Mouse (Mus musculus) spleen, adult 2 months (tissue): ENCODE data around the gene Fstl1. TPM values are rescaled to one million over a fixed set of nuclear protein-coding genes. Genes with fewer than 3 reads are reported as not detected.

ENCODE experiments used
- DNase-seq, 2 experiments: peaks; one replicate each; pipeline versions ENCODE4 v3.0.0 to v3.0.0-alpha.2; 2012 to 2021; ENCODE audit warnings: low spot score in 2 of 2, low read depth in 1 of 2
- H3K27ac ChIP-seq: fragments of 200-500 bp; 2 replicates; pipeline ENCODE4 v1.5.1; 2012; ENCODE audit warnings: low read length, inconsistent platforms; ENCODE audit not compliant: insufficient read depth
- H3K27me3 ChIP-seq: fragments of 200-500 bp; 2 replicates; pipeline ENCODE4 v1.6.1; 2012; ENCODE audit warnings: mild to moderate bottlenecking, moderate library complexity, low read length, inconsistent platforms; ENCODE audit not compliant: control insufficient read depth, insufficient read depth
- H3K36me3 ChIP-seq: fragments of 200-500 bp; 2 replicates; pipeline ENCODE4 v1.6.1; 2012; ENCODE audit warnings: mild to moderate bottlenecking, low read length, inconsistent platforms; ENCODE audit not compliant: control insufficient read depth, insufficient read depth
- H3K4me1 ChIP-seq: fragments of 200-500 bp; 2 replicates; pipeline ENCODE4 v1.6.1; 2011; ENCODE audit warnings: inconsistent platforms; ENCODE audit not compliant: control insufficient read depth, insufficient read depth, insufficient read length
- H3K4me3 ChIP-seq: fragments of 200-500 bp; 2 replicates; pipeline ENCODE4 v1.5.1; 2011; ENCODE audit warnings: mild to moderate bottlenecking, inconsistent platforms; ENCODE audit not compliant: insufficient read depth, insufficient read length; ENCODE audit errors: extremely low read depth
- CTCF ChIP-seq: fragments of 200-500 bp; IDR thresholded peaks from 2 replicates; pipeline ENCODE4 v1.5.1; 2011; ENCODE audit warnings: mild to moderate bottlenecking, inconsistent platforms; ENCODE audit not compliant: insufficient read depth, insufficient read length, insufficient replicate concordance; ENCODE audit errors: extremely low read depth
- POLR2A ChIP-seq: fragments of 200-500 bp; IDR thresholded peaks from 2 replicates; pipeline ENCODE4 v1.6.1; 2011; ENCODE audit warnings: low read depth, low read length, inconsistent platforms
- WGBS: fragments of 180-500 bp; shearing (Covaris S2); methylation state at CpG from one replicate; pipeline ENCODE4 v1.1.7; 2018; 5-methylcytosine and 5-hydroxymethylcytosine counted together
- polyA plus RNA-seq: library from polyadenylated mRNA; depleted of rRNA; stranded (reverse); fragments of >200 nt; gene quantifications from 2 replicates; pipeline ENCODE4 v1.2.3, GENCODE M21; 2012

Gene Fstl1
- polyA plus RNA-seq, 1 experiment: 10.3 TPM

DNA sequence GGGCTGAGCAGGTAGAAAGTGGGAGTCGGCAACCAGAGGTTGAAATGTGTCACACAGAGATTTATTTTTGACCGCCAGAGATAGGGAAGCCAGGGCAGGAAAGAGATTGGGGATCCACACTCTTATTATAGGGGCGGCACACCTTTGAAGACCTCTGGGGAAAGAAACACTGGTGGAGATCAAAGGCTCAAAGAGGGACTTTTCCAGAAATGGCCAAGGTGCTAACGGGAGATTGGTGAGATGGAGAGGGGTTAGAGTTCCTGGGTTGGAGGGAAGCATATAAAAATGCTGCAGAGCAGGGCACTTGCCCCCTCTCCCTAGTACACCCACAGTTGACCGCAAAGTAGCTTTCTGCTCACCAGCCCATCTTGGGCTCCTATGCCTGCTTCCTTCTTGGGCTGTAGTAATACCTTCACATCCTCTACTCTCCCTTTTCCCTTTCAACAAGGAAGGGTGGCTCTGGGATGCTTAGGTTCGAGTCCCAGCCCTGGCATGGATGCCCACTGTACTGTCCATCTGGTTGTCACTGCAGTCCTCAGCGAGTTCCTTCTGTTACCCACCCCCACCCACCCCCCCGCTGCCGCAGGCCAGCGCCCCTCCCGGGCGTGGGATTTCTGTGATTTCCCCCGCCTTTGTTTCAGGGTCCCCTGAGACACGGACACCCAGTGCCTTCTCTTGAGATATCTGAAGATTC lies 360 bp upstream of the Fstl1 start:
- Histone ChIP-seq H3K36me3 (no peaks in the 10 kb centered on the region), H3K27ac (no peak overlapping the region), H3K27me3 (peaks cover 7% of the 10 kb centered on the region), H3K4me3 (peak overlapping the region; percentile 48; the same call in 1 of the 2 replicates), H3K4me1 (peaks cover 2% of the 10 kb centered on the region; the same call in 1 of the 2 replicates)
- no peak for TF ChIP-seq POLR2A
- no peak for TF ChIP-seq CTCF
- WGBS: 28% methylated on average over 14 of the region's 14 CpGs
- no peak for DNase-seq

DNA sequence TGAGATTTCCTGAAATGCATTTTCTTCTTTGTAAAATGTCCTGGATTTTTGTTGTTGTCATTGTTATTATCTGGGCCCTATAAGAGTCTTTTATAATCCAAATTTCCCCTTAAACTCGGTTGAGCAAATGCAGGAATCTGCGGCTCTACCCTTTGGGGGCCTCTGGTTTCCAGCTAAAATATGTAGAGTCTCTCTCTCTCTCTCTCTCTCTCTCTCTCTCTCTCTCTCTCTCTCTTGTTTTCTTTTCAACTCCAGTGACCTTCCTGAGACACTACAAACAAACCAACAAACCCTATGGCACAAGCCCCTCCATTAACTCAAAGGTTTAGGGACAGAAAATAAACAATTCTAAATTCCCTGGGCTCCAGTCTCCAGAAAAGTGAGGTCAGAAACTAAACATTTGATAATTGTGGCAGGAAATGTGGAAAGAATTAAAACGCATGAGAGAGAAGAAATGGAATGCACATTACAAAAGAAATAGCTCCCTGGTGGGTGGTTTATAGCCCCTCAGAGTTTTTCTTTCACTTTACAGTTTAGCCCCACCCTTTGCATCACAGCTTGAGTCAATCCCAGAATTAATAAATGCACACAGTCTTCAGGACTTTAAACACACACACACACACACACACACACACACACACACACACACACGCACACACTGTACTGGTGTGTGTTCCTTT lies 1.3 kb downstream of the Fstl1 start:
- WGBS: 45% methylated on average over 4 of the region's 4 CpGs
- H3K27me3 ChIP-seq: peaks cover 7% of the 10 kb centered on the region
- no peak overlapping the region for H3K4me3 ChIP-seq
- no peak for DNase-seq
- peaks cover 2% of the 10 kb centered on the region; the same call in 1 of the 2 replicates for H3K4me1 ChIP-seq
- no peak for TF ChIP-seq POLR2A
- no peak for TF ChIP-seq CTCF
- H3K27ac ChIP-seq: no peak overlapping the region
- H3K36me3 ChIP-seq: no peaks in the 10 kb centered on the region

DNA sequence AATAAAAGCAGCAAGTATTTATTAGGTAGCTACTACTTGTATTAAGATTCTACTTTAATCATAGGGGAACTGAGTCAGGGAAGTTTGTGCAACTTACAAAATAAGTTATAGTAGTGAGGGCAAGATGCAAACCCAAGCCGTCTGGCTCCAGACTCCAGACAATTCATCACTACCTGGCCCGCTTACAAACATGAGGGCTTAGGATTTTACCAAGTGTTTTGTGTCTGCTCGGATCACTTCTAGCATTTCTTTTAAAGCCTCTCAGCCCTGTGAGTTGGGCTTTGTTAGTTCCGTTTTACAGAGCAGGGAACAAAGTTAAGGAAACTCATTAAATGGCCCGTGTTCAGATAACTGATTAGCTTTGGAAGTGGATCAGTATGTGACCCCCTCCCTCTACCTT lies 1.9 kb downstream of the Fstl1 start:
- Histone ChIP-seq H3K27ac (no peak overlapping the region), H3K27me3 (peaks cover 7% of the 10 kb centered on the region), H3K4me3 (no peak overlapping the region), H3K36me3 (no peaks in the 10 kb centered on the region), H3K4me1 (peaks cover 2% of the 10 kb centered on the region; the same call in 1 of the 2 replicates)
- TF ChIP-seq CTCF (no peak), POLR2A (no peak)
- no peak for DNase-seq
- 85% methylated on average over 5 of the region's 5 CpGs for WGBS

DNA sequence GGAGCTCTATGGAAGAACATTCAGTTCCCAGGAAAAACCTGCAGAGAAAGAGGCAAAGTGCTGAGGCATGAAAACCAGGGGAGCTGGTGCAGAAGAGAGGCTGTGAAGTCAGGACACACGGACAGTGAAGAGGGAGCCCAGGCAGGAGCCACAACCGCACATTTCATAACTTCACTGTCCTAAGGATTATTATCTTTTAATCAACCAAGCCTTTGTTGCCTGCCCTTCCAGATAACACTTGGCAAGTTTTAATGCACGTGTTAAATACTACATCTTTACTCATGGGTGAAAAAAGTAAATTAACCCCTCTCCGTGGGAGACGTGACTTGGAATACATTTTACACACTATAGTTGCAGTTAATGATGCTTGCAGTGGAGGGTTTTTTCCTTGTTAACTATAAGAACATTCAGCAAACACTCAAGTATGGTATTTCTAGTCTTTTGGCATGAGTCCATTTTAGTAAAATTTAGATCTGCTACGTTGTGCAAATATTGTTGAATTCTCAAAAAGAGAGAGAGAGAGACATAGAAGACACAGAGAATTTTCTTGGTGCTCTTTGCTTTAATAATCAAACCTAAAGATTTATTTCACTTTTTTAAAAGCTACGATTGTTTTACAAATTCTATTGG lies 3.1 kb downstream of the Fstl1 start:
- Histone ChIP-seq H3K27me3 (peaks cover 7% of the 10 kb centered on the region), H3K4me3 (no peak overlapping the region), H3K36me3 (no peaks in the 10 kb centered on the region), H3K27ac (no peak overlapping the region), H3K4me1 (peaks cover 2% of the 10 kb centered on the region; the same call in 1 of the 2 replicates)
- WGBS: 79% methylated on average over 7 of the region's 7 CpGs
- no peak for DNase-seq
- no peak for TF ChIP-seq POLR2A
- no peak for TF ChIP-seq CTCF

DNA sequence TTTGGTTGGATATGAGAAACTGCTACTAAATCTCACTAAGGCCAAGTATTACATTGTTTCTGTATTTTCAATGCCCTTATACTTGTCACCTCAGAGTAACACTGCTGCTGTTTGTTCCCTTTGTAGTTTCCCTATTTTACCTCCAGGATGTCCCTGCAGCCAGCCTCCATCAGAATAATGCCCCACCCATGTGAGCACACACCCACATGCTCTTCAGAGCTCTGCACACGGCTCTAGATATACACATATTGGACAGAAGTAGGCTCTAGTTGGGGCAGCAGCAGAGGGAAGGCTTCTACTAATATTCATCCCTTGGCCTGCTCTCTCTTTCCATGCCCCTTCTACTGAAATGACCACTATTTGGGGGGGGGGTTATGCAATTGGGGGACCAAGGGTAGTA lies 3.7 kb downstream of the Fstl1 start:
- Histone ChIP-seq H3K4me1 (peaks cover 2% of the 10 kb centered on the region; the same call in 1 of the 2 replicates), H3K27ac (no peak overlapping the region), H3K27me3 (peaks cover 7% of the 10 kb centered on the region), H3K4me3 (no peak overlapping the region), H3K36me3 (no peaks in the 10 kb centered on the region)
- 51% methylated on average over 1 of the region's 1 CpGs for WGBS
- no peak for TF ChIP-seq POLR2A
- no peak for DNase-seq

DNA sequence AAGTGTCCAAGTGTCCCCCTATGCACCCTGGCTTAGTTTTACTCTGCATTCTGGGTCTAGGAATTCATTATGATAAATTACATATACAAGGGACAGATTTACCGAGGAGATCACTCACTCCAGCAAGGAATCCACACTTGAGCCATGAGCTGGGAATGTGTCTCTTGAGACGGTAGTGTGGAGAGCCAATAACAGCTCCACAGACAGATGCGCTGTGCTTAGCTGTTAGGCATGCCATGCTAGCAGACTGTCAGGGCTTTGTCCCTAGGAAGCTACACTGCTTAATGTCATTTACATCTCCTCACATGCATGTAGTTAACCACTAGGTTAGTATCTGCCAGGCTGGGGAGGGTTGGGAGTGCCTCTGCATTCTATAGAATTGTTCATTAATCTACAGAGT lies 4.2 kb downstream of the Fstl1 start:
- Histone ChIP-seq H3K4me3 (no peak overlapping the region), H3K27ac (no peak overlapping the region), H3K4me1 (peaks cover 2% of the 10 kb centered on the region; the same call in 1 of the 2 replicates), H3K27me3 (peaks cover 7% of the 10 kb centered on the region), H3K36me3 (no peaks in the 10 kb centered on the region)
- WGBS: 95% methylated on average over 3 of the region's 3 CpGs
- no peak for DNase-seq
- TF ChIP-seq CTCF (no peak), POLR2A (no peak)
